Mouse (Mus musculus) T-helper 1 cell (primary cell): ENCODE measurements around the gene Csf2.

Experiments used
- in situ Hi-C: fragments of 300-600 bp; cut with MboI, MseI; formaldehyde crosslinking; loops from one replicate; pipeline ENCODE4 v1.15.1; 2025; ENCODE audit warnings: high pct_unique_total_duplicates

The Csf2 gene

GRCm38 (mm10) chr11:54242494-54242893 is 7.0 kb downstream of the Csf2 start:
- in situ Hi-C loops, result no loop called here

GRCm38 (mm10) chr11:54236939-54237338 is 12.5 kb downstream of the Csf2 start:
- in situ Hi-C loops, result no loop called here

GRCm38 (mm10) chr11:54227478-54227877 is 22.0 kb downstream of the Csf2 start:
- in situ Hi-C loops, result no loop called here

GRCm38 (mm10) chr11:54224475-54224986 is 24.9 kb downstream of the Csf2 start:
- in situ Hi-C loops, result no loop called here

- in situ Hi-C loops, result no loop called here
Measured at GRCm38 (mm10) chr11:54223637-54224474, 25.6 kb downstream of the Csf2 start.

GRCm38 (mm10) chr11:54219903-54220740 is 29.3 kb downstream of the Csf2 start:
- in situ Hi-C loops, result no loop called here

- in situ Hi-C loops, result no loop called here
Measured at GRCm38 (mm10) chr11:54219191-54219590, 30.3 kb downstream of the Csf2 start.

GRCm38 (mm10) chr11:54217384-54217783 is 32.1 kb downstream of the Csf2 start:
- in situ Hi-C loops, result no loop called here

GRCm38 (mm10) chr11:54216091-54216490 is 33.4 kb downstream of the Csf2 start:
- in situ Hi-C loops, result no loop called here

GRCm38 (mm10) chr11:54214499-54215443 is 34.7 kb downstream of the Csf2 start:
- in situ Hi-C loops, result no loop called here

GRCm38 (mm10) chr11:54213631-54214030 is 35.8 kb downstream of the Csf2 start:
- in situ Hi-C loops, result no loop called here

GRCm38 (mm10) chr11:54206993-54207392 is 42.5 kb downstream of the Csf2 start:
- in situ Hi-C loops, result no loop called here

GRCm38 (mm10) chr11:54205366-54205765 is 44.1 kb downstream of the Csf2 start:
- in situ Hi-C loops, result no loop called here

- in situ Hi-C loops, result no loop called here
Measured at GRCm38 (mm10) chr11:54204781-54205180, 44.7 kb downstream of the Csf2 start.

GRCm38 (mm10) chr11:54203162-54203561 is 46.3 kb downstream of the Csf2 start:
- in situ Hi-C loops, result no loop called here

GRCm38 (mm10) chr11:54201881-54202685 is 47.4 kb downstream of the Csf2 start:
- in situ Hi-C loops, result no loop called here

- in situ Hi-C loops, result no loop called here
Measured at GRCm38 (mm10) chr11:54201287-54201773, 48.1 kb downstream of the Csf2 start.
